Mouse (Mus musculus) cerebellum, adult 2 months (tissue): Measurements from ENCODE around the gene Mgrn1.

Experiments
- CTCF ChIP-seq: fragments of 200-500 bp; IDR thresholded peaks from 2 replicates; pipeline ENCODE4 v1.5.1; 2011; ENCODE audit warnings: low read depth, mild to moderate bottlenecking, control low read depth, low read length, moderate library complexity, borderline replicate concordance; ENCODE audit not compliant: insufficient read depth
- POLR2A ChIP-seq: fragments of 200-500 bp; IDR thresholded peaks from 2 replicates; pipeline ENCODE4 v1.6.1; 2011; ENCODE audit warnings: low read length, control low read depth, borderline replicate concordance; ENCODE audit not compliant: insufficient read depth

GRCm38 (mm10) chr16:4932429-4932828 is 46.4 kb downstream of the Mgrn1 start:
- TF ChIP-seq POLR2A (no peak), CTCF (no peak)
